Mouse (Mus musculus): ENCODE data around the gene Gm11985. TPM values are rescaled to one million over a fixed set of nuclear protein-coding genes. Genes with fewer than 3 reads are reported as not detected.
A peak's percentile ranks its signal among the peaks of the same experiment; 100 is the strongest.

Gene Gm11985
- polyA plus RNA-seq, 1 experiment from 2014 or later = not detected

DNA sequence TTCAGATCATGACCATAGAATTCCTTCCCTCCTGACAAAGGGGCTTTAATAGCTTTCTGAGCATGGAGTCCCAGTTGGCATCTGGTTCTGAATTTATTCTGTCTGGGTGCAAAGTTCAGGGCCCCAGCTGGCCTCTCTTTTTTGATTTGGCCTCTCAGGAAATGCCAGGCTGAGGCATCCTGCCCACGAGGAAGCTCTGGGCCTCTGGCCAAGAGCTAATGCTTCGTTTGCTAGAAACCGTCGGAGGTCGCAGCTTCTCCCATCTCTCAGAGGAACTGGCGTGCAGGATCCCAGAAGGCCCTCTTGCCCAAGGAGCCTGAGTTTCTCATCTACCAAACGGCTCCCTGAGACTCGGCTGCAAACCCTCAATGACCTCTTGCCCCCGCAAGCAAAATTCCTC lies 22.8 kb upstream of the Gm11985 start:
- Histone ChIP-seq H3K27me3 (ENCODE audit: control insufficient read depth, insufficient read depth, low read length) (peaks cover 34% of the 10 kb centered on the region), H3K4me3 (replicated peaks; ENCODE audit: low read length) (no peak overlapping the region), H3K4me2 (replicated peaks) (peak overlapping the region; percentile 19), H3K27ac (no peak overlapping the region), H3K36me3 (replicated peaks; ENCODE audit: control insufficient read depth, insufficient read depth) (no peaks in the 10 kb centered on the region), H3K9ac (no peak overlapping the region), H3K4me1 (replicated peaks; ENCODE audit: control insufficient read depth, insufficient read depth, low read length) (peaks cover 31% of the 10 kb centered on the region), H3K9me3 (ENCODE audit: control insufficient read depth, low read length) (no peaks in the 10 kb centered on the region)
- ATAC-seq (ENCODE audit: low FRiP score) (no peak), DNase-seq (ENCODE audit: low spot score) (peak; percentile 49)
- WGBS = 21% methylated on average over 9 of the region's 9 CpGs

DNA sequence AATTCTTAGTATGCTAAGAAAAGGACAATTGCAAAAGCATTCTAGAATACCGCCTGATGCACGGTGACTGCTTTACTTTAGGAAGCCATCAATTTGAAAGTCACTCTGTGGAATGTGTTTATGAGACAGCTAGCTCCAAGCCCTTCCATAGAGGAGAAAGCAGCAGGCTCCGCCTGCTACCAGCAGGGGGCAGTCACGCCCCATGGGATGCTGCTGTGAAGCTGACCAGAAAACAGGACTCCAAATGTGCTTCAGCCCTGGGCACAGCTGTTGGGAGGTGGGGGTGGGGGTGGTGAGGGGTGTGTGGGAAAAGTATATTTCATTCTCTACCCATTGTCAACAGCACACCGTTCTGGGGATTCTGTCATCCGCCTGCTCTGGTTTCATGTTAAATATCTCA lies 22.0 kb upstream of the Gm11985 start:
- WGBS = 11% methylated on average over 6 of the region's 6 CpGs
- Histone ChIP-seq H3K27ac (no peak overlapping the region), H3K9ac (no peak overlapping the region), H3K9me3 (ENCODE audit: control insufficient read depth, low read length) (no peaks in the 10 kb centered on the region), H3K36me3 (replicated peaks; ENCODE audit: control insufficient read depth, insufficient read depth) (no peaks in the 10 kb centered on the region), H3K4me3 (replicated peaks; ENCODE audit: low read length) (no peak overlapping the region), H3K4me2 (replicated peaks) (no peak overlapping the region), H3K4me1 (replicated peaks; ENCODE audit: control insufficient read depth, insufficient read depth, low read length) (peaks cover 31% of the 10 kb centered on the region), H3K27me3 (ENCODE audit: control insufficient read depth, insufficient read depth, low read length) (peaks cover 32% of the 10 kb centered on the region)
- peak; percentile 87 for DNase-seq (ENCODE audit: low spot score)
- no peak for ATAC-seq (ENCODE audit: low FRiP score)

DNA sequence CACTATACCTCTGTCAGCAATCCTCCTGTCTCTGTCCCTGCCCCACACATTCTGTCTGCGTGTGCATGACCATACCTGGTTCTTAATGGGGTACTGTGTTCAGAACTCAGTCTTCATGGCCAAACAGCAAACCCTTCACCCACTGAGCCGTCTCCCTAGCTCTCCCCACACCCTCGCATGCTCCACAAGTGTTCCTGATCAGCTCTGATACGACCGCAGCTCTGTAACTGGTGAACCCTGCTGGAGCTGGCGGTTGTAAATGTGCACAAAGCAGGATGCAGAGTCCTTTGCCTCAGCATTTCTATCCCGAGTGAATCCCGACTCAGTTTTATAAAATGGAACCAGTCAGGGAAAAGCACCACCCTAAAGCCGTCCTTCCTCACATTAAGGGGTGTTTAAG lies 15.5 kb upstream of the Gm11985 start:
- Histone ChIP-seq H3K9me3 (ENCODE audit: control insufficient read depth, low read length) (no peaks in the 10 kb centered on the region), H3K4me2 (replicated peaks) (no peak overlapping the region), H3K27ac (no peak overlapping the region), H3K36me3 (replicated peaks; ENCODE audit: control insufficient read depth, insufficient read depth) (no peaks in the 10 kb centered on the region), H3K4me1 (replicated peaks; ENCODE audit: control insufficient read depth, insufficient read depth, low read length) (no peaks in the 10 kb centered on the region), H3K9ac (no peak overlapping the region), H3K4me3 (replicated peaks; ENCODE audit: low read length) (no peak overlapping the region), H3K27me3 (ENCODE audit: control insufficient read depth, insufficient read depth, low read length) (no peaks in the 10 kb centered on the region)
- WGBS = 87% methylated on average over 9 of the region's 9 CpGs
- DNase-seq (ENCODE audit: low spot score) (no peak), ATAC-seq (ENCODE audit: low FRiP score) (no peak)

DNA sequence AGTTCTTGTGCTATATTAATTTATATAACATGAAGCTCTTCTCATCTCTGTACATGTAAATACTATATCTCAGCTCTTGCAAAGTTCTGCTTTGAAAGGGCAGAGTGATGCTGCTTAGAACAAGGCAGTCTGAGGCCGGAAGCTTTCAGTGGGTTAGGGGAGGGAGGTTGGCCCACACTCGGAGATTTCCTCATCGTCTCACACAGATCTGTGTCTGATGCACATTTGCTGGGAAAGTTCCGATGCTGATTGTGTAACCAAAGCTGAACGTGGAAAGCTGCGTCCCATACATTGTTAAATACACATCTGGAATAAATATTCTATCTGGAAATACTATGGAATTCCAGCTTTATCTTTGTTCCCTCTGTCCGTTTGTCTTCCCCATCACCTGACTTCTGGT lies 13.8 kb upstream of the Gm11985 start:
- Histone ChIP-seq H3K9me3 (ENCODE audit: control insufficient read depth, low read length) (no peaks in the 10 kb centered on the region), H3K4me3 (replicated peaks; ENCODE audit: low read length) (no peak overlapping the region), H3K27me3 (ENCODE audit: control insufficient read depth, insufficient read depth, low read length) (no peaks in the 10 kb centered on the region), H3K4me1 (replicated peaks; ENCODE audit: control insufficient read depth, insufficient read depth, low read length) (no peaks in the 10 kb centered on the region), H3K36me3 (replicated peaks; ENCODE audit: control insufficient read depth, insufficient read depth) (no peaks in the 10 kb centered on the region), H3K27ac (no peak overlapping the region), H3K9ac (no peak overlapping the region), H3K4me2 (replicated peaks) (no peak overlapping the region)
- ATAC-seq (ENCODE audit: low FRiP score) (no peak), DNase-seq (ENCODE audit: low spot score) (no peak)
- WGBS = 91% methylated on average over 7 of the region's 7 CpGs

DNA sequence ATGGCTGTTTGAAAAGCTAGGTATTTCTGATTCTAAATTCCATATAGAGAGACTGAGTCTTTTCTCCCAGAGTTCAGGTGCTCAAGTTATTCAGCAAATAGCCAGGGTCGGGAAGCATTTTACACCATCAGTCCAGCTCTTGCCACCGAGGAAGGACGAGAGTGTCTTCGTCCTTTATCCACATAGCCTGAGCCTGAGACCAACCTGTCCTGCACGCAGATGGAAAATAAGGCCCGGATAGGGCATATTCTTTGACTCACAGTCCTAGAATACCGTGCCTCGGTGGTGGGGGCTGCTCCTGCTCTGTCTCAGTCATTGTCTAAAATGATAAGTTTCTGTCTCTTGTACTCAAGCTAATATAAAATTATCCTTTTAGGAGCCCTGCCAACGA lies 12.0 kb upstream of the Gm11985 start:
- no peak for ATAC-seq (ENCODE audit: low FRiP score)
- Histone ChIP-seq H3K4me1 (replicated peaks; ENCODE audit: control insufficient read depth, insufficient read depth, low read length) (no peaks in the 10 kb centered on the region), H3K9me3 (ENCODE audit: control insufficient read depth, low read length) (no peaks in the 10 kb centered on the region), H3K27me3 (ENCODE audit: control insufficient read depth, insufficient read depth, low read length) (no peaks in the 10 kb centered on the region), H3K4me3 (replicated peaks; ENCODE audit: low read length) (no peak overlapping the region), H3K4me2 (replicated peaks) (no peak overlapping the region), H3K9ac (no peak overlapping the region), H3K36me3 (replicated peaks; ENCODE audit: control insufficient read depth, insufficient read depth) (no peaks in the 10 kb centered on the region), H3K27ac (no peak overlapping the region)
- no peak for DNase-seq (ENCODE audit: low spot score)
- 83% methylated on average over 9 of the region's 9 CpGs for WGBS

DNA sequence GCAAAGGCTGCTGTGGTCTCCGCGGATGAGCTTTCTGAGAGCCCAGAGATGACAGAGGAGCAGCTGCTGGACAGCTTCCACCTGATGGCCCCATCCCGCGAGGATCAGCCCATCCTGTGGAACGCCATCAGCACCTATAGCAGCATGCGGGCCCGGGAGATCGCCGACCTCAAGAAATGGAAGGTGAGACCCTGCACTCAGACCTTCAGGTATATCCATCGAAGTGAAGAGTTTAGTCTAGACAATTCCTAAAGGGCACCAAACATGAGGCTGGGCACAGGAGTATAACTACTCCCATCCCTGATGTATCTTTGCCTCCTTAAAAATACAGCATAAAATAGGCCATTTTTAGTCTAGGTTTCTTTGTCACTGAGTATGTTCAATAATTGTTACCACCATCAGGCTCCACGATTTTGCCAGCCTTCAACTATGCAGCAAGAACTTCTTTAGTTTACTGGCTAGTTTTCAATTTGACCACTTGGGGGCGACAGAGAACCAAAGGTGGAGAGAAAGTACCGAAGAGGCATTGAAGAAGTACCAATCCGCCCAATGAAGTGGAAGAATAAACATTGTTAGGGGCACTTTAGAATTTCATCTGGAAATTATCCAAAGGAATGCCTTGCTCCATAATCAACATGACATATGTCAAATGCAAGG lies 11.5 kb upstream of the Gm11985 start:
- no peak for ATAC-seq (ENCODE audit: low FRiP score)

DNA sequence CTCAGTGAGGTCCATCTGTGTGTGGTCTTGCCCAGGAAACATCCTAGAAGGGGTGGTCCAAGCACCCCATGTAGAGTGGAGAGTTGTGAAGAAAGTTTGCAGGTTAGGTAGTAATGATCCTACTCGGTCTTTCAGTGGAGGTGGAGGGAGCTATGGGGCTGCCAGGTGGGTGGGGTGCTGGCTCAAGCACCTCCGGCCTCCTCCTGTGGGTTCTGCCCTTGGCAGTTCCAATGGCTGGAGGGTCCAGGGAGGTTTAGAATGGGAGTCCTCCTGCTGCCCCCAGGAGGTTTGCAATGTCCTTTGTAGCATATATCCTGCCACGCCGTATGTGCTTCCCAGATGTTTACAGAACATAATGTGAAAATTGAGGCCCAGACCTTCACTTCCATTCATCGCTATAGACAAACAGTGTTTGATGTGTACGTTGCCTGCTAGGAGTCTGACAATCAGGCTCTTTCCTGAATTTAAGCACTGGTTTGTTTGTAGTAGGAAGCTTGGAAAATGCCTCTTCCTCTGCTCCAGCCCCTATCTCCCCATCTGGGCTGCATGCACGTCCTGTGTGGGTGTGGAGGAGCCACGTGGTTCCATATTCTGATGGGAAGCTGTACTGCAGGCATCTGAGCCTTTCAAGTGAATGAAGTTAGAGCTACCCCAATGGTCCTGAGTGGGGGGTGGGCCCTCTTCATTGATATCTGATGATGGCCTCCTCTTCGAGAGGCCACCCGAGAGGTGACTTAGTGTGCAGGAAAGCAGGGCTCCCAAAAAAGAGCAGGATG lies 10.3 kb upstream of the Gm11985 start:
- H3K27ac ChIP-seq = no peak overlapping the region
- H3K27me3 ChIP-seq (ENCODE audit: control insufficient read depth, insufficient read depth, low read length) = no peaks in the 10 kb centered on the region
- ATAC-seq (ENCODE audit: low FRiP score) (no peak), DNase-seq (ENCODE audit: low spot score) (no peak)
- H3K9ac ChIP-seq = no peak overlapping the region
- H3K4me2 ChIP-seq (replicated peaks) = no peak overlapping the region
- no peaks in the 10 kb centered on the region for H3K9me3 ChIP-seq (ENCODE audit: control insufficient read depth, low read length)
- WGBS = 90% methylated on average over 10 of the region's 10 CpGs
- no peak overlapping the region for H3K4me3 ChIP-seq (replicated peaks; ENCODE audit: low read length)
- H3K36me3 ChIP-seq (replicated peaks; ENCODE audit: control insufficient read depth, insufficient read depth) = no peaks in the 10 kb centered on the region
- H3K4me1 ChIP-seq (replicated peaks; ENCODE audit: control insufficient read depth, insufficient read depth, low read length) = no peaks in the 10 kb centered on the region

More for the DNA sequence above, 11.5 kb upstream of the Gm11985 start:
- DNase-seq (ENCODE audit: low spot score) = peak; percentile 85
- Histone ChIP-seq H3K4me2 (replicated peaks) (no peak overlapping the region), H3K4me3 (replicated peaks; ENCODE audit: low read length) (no peak overlapping the region), H3K27ac (no peak overlapping the region), H3K36me3 (replicated peaks; ENCODE audit: control insufficient read depth, insufficient read depth) (no peaks in the 10 kb centered on the region), H3K27me3 (ENCODE audit: control insufficient read depth, insufficient read depth, low read length) (no peaks in the 10 kb centered on the region), H3K9ac (no peak overlapping the region), H3K4me1 (replicated peaks; ENCODE audit: control insufficient read depth, insufficient read depth, low read length) (no peaks in the 10 kb centered on the region), H3K9me3 (ENCODE audit: control insufficient read depth, low read length) (no peaks in the 10 kb centered on the region)
- 58% methylated on average over 14 of the region's 14 CpGs for WGBS

DNA sequence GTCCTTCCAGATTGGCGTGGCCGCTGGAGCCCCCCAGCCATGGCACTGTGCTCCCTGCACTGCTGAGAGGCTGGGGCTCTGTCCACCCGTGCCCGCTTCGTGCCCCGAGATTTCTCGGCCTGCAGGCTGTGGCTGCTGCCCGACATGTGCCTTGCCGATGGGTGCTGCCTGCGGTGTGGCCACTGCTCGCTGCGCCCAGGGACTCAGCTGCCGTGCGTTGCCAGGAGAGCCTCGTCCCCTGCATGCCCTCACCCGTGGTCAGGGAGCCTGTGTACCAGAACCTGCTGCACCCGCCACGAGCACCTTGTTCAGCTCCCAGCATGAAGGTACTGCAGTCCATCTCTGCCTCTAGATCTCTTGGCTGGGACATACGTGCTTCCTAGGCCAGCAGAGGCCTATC lies 9.6 kb upstream of the Gm11985 start:
- WGBS = 92% methylated on average over 19 of the region's 19 CpGs

DNA sequence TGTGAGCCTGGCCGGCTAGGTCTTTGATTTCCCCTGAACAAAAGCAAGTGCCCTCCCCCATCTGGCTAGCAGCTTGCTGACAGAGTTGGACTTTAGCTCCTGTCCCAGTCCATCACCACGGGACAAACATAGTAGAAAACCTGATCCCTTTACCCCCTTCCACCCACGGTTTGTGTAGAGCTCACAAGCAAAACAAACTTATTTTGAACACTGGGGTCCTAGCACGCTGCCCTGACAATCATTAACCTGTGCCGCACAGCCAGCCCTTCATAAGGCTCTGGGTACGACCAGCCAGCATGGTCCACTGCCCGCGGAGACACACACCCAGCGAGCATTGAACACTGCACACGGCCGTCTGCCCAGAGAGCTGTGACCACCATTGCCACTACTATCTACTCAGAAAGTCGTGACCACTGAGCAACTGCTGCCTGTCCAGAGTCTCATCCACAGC lies 9.1 kb upstream of the Gm11985 start, which contains the start of gene Igfbp1:
TSS of gene Igfbp1 (plus strand) at position 292 of the 451 bp plus-strand sequence.
- Histone ChIP-seq H3K4me2 (replicated peaks) (no peak within 1 kb of the TSS), H3K9me3 (ENCODE audit: control insufficient read depth, low read length) (no peaks in the 10 kb centered on the region), H3K27ac (no peak within 1 kb of the TSS), H3K9ac (no peak within 1 kb of the TSS), H3K36me3 (replicated peaks; ENCODE audit: control insufficient read depth, insufficient read depth) (no peaks in the 10 kb centered on the region), H3K4me3 (replicated peaks; ENCODE audit: low read length) (no peak within 1 kb of the TSS), H3K4me1 (replicated peaks; ENCODE audit: control insufficient read depth, insufficient read depth, low read length) (no peaks in the 10 kb centered on the region), H3K27me3 (ENCODE audit: control insufficient read depth, insufficient read depth, low read length) (no peaks in the 10 kb centered on the region)
- 32% methylated on average over 12 of the region's 12 CpGs for WGBS
- ATAC-seq (ENCODE audit: low FRiP score) (no peak), DNase-seq (ENCODE audit: low spot score) (no peak)

More for the DNA sequence above, 9.6 kb upstream of the Gm11985 start:
- H3K9ac ChIP-seq = no peak overlapping the region
- DNase-seq (ENCODE audit: low spot score) (no peak), ATAC-seq (ENCODE audit: low FRiP score) (no peak)
- no peak overlapping the region for H3K4me2 ChIP-seq (replicated peaks)
- H3K27me3 ChIP-seq (ENCODE audit: control insufficient read depth, insufficient read depth, low read length) = no peaks in the 10 kb centered on the region
- no peak overlapping the region for H3K4me3 ChIP-seq (replicated peaks; ENCODE audit: low read length)
- no peaks in the 10 kb centered on the region for H3K9me3 ChIP-seq (ENCODE audit: control insufficient read depth, low read length)
- H3K27ac ChIP-seq = no peak overlapping the region
- no peaks in the 10 kb centered on the region for H3K4me1 ChIP-seq (replicated peaks; ENCODE audit: control insufficient read depth, insufficient read depth, low read length)
- no peaks in the 10 kb centered on the region for H3K36me3 ChIP-seq (replicated peaks; ENCODE audit: control insufficient read depth, insufficient read depth)

Measured in hindbrain, embryonic 14.5 days (tissue).